Mouse (Mus musculus) testis, adult 2 months (tissue): Measurements from ENCODE around the gene Gabrd. TPM values are rescaled to one million over a fixed set of nuclear protein-coding genes. Genes with fewer than 3 reads are reported as not detected.

Source experiments
- H3K27ac ChIP-seq: fragments of 200-500 bp; 2 replicates; pipeline ENCODE4 v1.5.1; 2012; ENCODE audit warnings: low read depth, low read length; ENCODE audit not compliant: control insufficient read depth, insufficient read depth
- H3K27me3 ChIP-seq: fragments of 200-500 bp; 2 replicates; pipeline ENCODE4 v1.6.1; 2012; ENCODE audit warnings: mild to moderate bottlenecking, low read length, moderate library complexity; ENCODE audit not compliant: control insufficient read depth, insufficient read depth
- H3K36me3 ChIP-seq: fragments of 200-500 bp; 2 replicates; pipeline ENCODE4 v1.6.1; 2012; ENCODE audit warnings: mild to moderate bottlenecking, low read length; ENCODE audit not compliant: control insufficient read depth, insufficient read depth
- H3K4me1 ChIP-seq: fragments of 200-500 bp; 2 replicates; pipeline ENCODE4 v1.6.1; 2012; ENCODE audit warnings: low read length; ENCODE audit not compliant: control insufficient read depth, insufficient read depth
- H3K4me3 ChIP-seq: fragments of 200-500 bp; 2 replicates; pipeline ENCODE4 v1.5.1; 2012; ENCODE audit warnings: low read depth, mild to moderate bottlenecking, low read length, moderate library complexity, mixed read lengths; ENCODE audit not compliant: control insufficient read depth
- CTCF ChIP-seq: fragments of 200-500 bp; IDR thresholded peaks from 2 replicates; pipeline ENCODE4 v1.5.1; 2012; ENCODE audit warnings: low read depth, mild to moderate bottlenecking, inconsistent platforms, low read length, moderate library complexity; ENCODE audit not compliant: control insufficient read depth, insufficient read depth, insufficient replicate concordance
- POLR2A ChIP-seq: fragments of 200-500 bp; IDR thresholded peaks from 2 replicates; pipeline ENCODE4 v1.6.1; 2012; ENCODE audit warnings: low read depth, mild to moderate bottlenecking, inconsistent platforms, low read length, moderate library complexity; ENCODE audit not compliant: control insufficient read depth
- polyA plus RNA-seq: library from polyadenylated mRNA; depleted of rRNA; stranded (reverse); fragments of >200 nt; gene quantifications from 2 replicates; pipeline ENCODE4 v1.2.3, GENCODE M21; 2012

Gabrd gene
- polyA plus RNA-seq, 1 experiment, result 0.17 TPM

DNA sequence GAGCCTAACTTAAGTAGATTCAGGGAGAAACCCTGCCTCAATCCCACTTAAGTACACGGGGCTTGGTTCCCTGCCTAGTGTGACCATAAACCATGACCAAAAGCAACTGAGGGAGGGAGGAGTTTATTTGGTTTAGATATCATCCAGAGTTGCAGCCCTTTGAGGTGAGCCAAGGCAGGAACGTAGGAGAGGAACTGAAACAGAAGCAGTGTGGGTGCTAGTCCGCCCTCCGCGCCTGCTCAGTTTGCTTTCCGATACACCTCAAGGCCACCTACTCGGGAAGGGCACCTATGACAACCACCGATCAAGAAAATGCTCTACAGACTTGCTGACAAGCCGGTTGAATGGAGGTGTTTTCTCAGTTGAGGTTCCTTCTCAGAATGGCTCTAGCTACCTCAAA is 30.2 kb downstream of the Gabrd start:
- no peak overlapping the region for H3K27ac ChIP-seq
- no peaks in the 10 kb centered on the region for H3K36me3 ChIP-seq
- peaks cover 3% of the 10 kb centered on the region for H3K4me1 ChIP-seq
- no peaks in the 10 kb centered on the region for H3K27me3 ChIP-seq
- TF ChIP-seq CTCF (no peak), POLR2A (no peak)
- H3K4me3 ChIP-seq, result no peak overlapping the region

DNA sequence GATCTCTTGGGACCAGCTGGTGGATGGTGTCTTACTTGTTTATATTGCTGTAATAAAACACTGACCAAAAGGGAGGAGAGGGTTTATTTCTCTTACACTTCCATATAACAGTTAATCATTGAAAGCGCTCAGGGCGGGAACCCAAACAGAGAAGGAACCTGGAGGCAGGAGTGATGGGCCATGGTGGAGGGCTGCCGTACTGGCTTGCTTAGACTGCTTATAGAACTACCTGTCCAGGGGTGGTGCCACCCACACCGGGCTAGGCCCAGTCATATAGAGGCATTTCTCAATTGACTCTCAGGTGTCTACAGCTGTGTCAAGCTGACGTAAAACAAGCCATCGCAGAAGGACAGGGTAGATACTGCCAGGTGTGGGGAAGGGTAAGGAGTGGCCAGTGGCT is 31.1 kb downstream of the Gabrd start:
- H3K27ac ChIP-seq, result no peak overlapping the region
- no peaks in the 10 kb centered on the region for H3K27me3 ChIP-seq
- TF ChIP-seq POLR2A (no peak), CTCF (no peak)
- peaks cover 8% of the 10 kb centered on the region for H3K4me1 ChIP-seq
- no peaks in the 10 kb centered on the region for H3K36me3 ChIP-seq
- no peak overlapping the region for H3K4me3 ChIP-seq

DNA sequence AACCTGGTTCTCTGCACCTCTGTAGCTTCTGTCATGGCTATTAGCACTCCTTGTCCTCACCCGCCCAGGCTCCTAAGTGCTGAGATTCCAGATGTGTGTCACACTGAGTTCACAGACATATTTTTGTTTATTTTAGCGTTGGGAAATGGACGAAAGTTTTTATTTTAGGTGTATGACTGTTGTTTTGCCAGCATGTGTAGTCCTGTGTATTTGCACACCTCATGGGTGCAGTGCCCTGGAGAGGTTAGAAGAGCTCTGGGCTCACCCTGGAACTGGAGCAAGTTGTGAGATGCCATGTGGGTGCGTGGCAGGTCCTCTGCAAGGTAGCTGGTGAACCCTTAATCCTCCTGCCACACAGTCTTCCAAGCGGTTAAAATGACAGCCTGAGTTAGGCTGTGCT is 35.5 kb downstream of the Gabrd start:
- Histone ChIP-seq H3K36me3 (no peaks in the 10 kb centered on the region), H3K4me1 (peaks cover 25% of the 10 kb centered on the region), H3K4me3 (peak overlapping the region; percentile 53; the same call in 1 of the 2 replicates), H3K27me3 (no peaks in the 10 kb centered on the region), H3K27ac (no peak overlapping the region)
- TF ChIP-seq POLR2A (no peak), CTCF (no peak)

DNA sequence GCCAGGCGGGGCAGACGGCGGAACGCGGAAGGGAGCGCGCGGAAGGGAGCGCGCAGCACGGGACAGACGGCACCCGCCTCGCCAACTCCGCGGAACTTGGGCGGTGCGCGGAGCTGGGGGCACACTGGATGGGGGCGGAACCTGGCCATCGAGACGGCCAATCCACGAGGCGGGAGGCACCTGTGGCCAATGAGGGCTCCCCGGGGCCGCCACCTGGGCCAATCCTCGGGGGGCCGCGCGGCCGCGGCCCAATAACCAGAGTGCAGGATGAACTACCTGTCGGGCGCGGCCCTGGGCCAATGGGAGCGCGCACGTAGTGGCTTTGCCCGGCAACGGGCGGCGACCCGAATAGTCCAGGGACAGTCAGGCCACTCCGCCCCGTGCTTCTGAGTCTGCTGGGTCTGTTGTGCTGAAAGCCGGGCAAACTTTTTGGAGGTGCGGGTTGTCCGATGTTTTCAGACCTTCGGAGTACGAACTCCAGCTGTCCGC is 36.6 kb downstream of the Gabrd start, which contains the start of gene Prkcz:
Gene Prkcz (minus strand): TSS at position 59 of the 489 bp plus-strand sequence.
- H3K36me3 ChIP-seq, result no peaks in the 10 kb centered on the region
- no peaks in the 10 kb centered on the region for H3K27me3 ChIP-seq
- TF ChIP-seq CTCF (no peak), POLR2A (peak; percentile 57)
- peaks cover 25% of the 10 kb centered on the region for H3K4me1 ChIP-seq
- H3K4me3 ChIP-seq, result peak within 1 kb of the TSS; percentile 79
- no peak within 1 kb of the TSS for H3K27ac ChIP-seq

DNA sequence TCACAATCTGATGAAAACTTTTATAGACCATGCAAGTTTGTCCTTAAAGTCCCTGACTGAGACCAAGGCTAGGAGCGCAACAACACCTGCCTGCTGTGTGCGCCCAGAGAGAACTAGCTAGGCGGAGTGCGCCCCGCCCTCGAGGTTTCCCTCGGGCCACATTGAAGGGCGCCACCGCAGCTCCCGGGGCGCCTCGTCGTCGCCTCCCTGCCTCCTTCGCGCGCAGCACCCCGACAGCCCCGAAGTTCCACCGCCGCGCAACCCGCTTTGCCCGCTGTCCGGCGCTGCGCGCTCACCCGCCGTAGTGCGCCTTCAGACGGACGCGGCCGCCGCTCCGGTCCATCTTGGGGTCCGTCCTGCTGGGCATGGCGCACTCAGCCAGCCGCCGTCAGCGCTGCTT is 37.1 kb downstream of the Gabrd start:
- Histone ChIP-seq H3K4me1 (peaks cover 25% of the 10 kb centered on the region), H3K27ac (no peak overlapping the region), H3K4me3 (peak overlapping the region; percentile 79), H3K27me3 (no peaks in the 10 kb centered on the region), H3K36me3 (no peaks in the 10 kb centered on the region)
- TF ChIP-seq CTCF, result no peak
- TF ChIP-seq POLR2A, result no peak

DNA sequence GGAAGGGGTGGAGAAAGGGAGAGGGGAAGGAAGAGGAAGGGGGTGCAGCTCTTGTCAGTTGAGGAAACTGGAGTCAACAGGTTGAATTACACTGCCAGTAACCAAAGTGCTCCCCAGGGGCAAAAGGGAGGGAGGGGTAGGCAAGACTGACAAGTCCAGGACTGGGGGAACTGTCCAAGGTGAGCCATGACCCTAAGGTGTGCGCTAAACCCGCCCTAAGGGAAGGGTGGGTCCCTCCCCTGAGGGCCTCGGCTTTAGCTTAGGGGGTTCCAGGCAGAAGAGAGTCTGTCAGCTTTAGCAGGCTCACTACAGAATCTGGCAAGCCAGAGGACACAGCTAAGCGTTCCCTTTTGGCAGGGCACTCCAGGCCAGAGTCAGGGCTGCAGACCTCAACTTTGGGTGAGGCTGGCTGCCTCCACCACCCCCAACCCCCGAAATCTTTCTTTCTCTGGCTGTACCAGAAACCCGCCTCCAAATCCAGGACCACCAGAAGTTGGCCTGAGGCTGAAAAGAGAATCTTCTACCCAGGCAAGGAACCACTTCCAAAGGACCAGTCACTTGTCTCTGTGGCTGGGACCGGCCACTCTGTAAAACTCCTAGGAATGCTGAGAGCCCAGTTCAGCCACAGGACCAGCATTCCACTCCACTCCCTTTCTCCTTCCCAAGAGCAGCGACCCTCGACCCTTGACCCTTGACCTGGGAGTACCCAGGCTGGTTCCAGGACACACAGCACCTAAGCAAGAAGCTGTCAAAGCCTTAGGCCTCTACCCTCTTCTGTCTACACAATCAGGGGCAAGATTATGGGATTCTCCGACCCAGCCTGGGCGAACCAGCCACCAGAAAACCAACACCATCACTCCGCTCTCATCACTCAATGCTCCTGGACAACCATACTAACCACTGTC is 38.1 kb downstream of the Gabrd start:
- Histone ChIP-seq H3K36me3 (no peaks in the 10 kb centered on the region), H3K27me3 (no peaks in the 10 kb centered on the region), H3K27ac (no peak overlapping the region), H3K4me1 (peaks cover 25% of the 10 kb centered on the region), H3K4me3 (no peak overlapping the region)
- TF ChIP-seq CTCF (no peak), POLR2A (no peak)

DNA sequence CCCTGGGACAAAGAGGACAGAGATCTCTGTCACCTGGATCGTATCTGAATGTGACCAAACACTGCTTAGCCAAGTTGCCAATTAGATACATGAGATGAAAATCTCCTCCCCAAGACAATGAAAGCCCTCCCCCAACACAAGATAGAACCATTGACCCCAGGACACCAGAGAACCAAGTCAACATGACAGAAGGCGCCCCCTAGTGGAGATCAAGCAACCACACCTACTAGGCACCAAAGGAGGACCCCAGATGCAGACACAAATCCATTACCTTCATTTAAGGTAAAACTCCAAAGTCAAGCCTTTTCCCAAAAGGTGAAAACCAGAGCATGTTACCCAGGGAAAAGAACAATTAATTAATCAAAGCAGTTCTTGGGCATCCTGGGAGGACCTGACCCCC is 40.3 kb downstream of the Gabrd start:
- Histone ChIP-seq H3K27ac (no peak overlapping the region), H3K27me3 (no peaks in the 10 kb centered on the region), H3K4me1 (peaks cover 24% of the 10 kb centered on the region), H3K4me3 (no peak overlapping the region), H3K36me3 (no peaks in the 10 kb centered on the region)
- peak; percentile 23; the same call in 1 of the 2 replicates for TF ChIP-seq CTCF
- no peak for TF ChIP-seq POLR2A
